Mouse (Mus musculus) cortical plate, adult 2 months (tissue): Measurements from ENCODE around the gene Snrk.

Source experiments
- CTCF ChIP-seq: fragments of 200-500 bp; IDR thresholded peaks from 2 replicates; pipeline ENCODE4 v1.5.1; 2011; ENCODE audit warnings: mild to moderate bottlenecking, control low read depth, low read length; ENCODE audit not compliant: insufficient read depth; ENCODE audit errors: extremely low read depth
- POLR2A ChIP-seq: fragments of 200-500 bp; IDR thresholded peaks from 2 replicates; pipeline ENCODE4 v1.6.1; 2011; ENCODE audit warnings: mild to moderate bottlenecking, low read length, control low read depth; ENCODE audit not compliant: insufficient read depth; ENCODE audit errors: extremely low read depth

DNA sequence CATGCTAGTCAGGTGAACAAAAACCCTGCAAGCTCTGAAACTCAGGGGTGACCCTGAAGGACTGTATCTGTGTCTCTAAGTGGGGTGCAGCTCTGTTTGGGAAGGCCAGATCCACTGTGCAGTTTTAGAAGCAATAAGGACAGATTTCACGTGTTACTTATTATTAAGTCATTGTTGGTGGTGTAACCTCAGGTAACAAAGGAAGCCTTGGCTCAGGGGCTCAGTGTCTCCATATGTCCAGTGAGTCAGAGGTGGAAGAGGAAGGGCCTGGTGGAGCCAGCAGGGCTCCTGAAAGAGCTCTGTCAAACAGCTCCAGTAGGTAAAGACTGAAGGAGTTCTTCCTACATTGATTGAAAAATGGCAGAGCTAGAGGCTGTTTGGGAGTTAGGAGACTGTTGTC lies 22.9 kb upstream of the Snrk start:
- TF ChIP-seq CTCF (no peak), POLR2A (no peak)
